Mouse (Mus musculus) midbrain, embryonic 12.5 days (tissue): ENCODE data around the gene Prim2. TPM values are rescaled to one million over a fixed set of nuclear protein-coding genes. Genes with fewer than 3 reads are reported as not detected.

Source experiments
- ATAC-seq: fragments of 200-750 bp; cut with Nextera tagmentation; 2 replicates; pipeline ENCODE4 v1.8.0; 2017; ENCODE audit warnings: low read depth, moderate TSS enrichment, moderate library complexity; ENCODE audit not compliant: low FRiP score
- H3K27ac ChIP-seq: fragments of 300-500 bp; sonication (generic); replicated peaks from 2 replicates; pipeline ENCODE4 v1.5.1; 2016; ENCODE audit warnings: mild to moderate bottlenecking
- H3K27me3 ChIP-seq: fragments of 300-500 bp; sonication (generic); 2 replicates; pipeline ENCODE4 v1.6.1; 2016; ENCODE audit warnings: mild to moderate bottlenecking
- H3K36me3 ChIP-seq: fragments of 300-500 bp; sonication (generic); 2 replicates; pipeline ENCODE4 v1.6.1; 2016
- H3K4me1 ChIP-seq: fragments of 300-500 bp; sonication (generic); 2 replicates; pipeline ENCODE4 v1.6.1; 2016
- H3K4me2 ChIP-seq: fragments of 300-500 bp; sonication (generic); replicated peaks from 2 replicates; pipeline ENCODE4 v1.6.1; 2016; ENCODE audit warnings: mild to moderate bottlenecking, moderate library complexity
- H3K4me3 ChIP-seq: fragments of 300-500 bp; sonication (generic); 2 replicates; pipeline ENCODE4 v1.5.1; 2016; ENCODE audit warnings: mild to moderate bottlenecking
- H3K9ac ChIP-seq: fragments of 300-500 bp; sonication (generic); replicated peaks from 2 replicates; pipeline ENCODE4 v1.6.1; 2016; ENCODE audit warnings: mild to moderate bottlenecking, moderate library complexity
- H3K9me3 ChIP-seq: fragments of 300-500 bp; sonication (generic); 2 replicates; pipeline ENCODE4 v1.6.1; 2016; ENCODE audit warnings: mild to moderate bottlenecking
- WGBS: fragments of 180-500 bp; shearing (Covaris S2); methylation state at CpG from one replicate; pipeline ENCODE4 v1.1.7; 2016; 5-methylcytosine and 5-hydroxymethylcytosine counted together
- polyA plus RNA-seq: library from polyadenylated mRNA; unstranded; fragments of >200 nt; fragmentation: Nextera tagmentation; extraction: Ambion mirVana; gene quantifications from 2 replicates; pipeline ENCODE4 v1.2.1, GENCODE M21; 2016

Prim2 gene
- polyA plus RNA-seq, 1 experiment from 2014 or later, result 40.3 TPM

GRCm38 (mm10) chr1:33496128-33496527 lies 173.5 kb downstream of the Prim2 start:
- Histone ChIP-seq H3K27ac (0 out of 2 replicates have a peak overlapping the region, but pooled peaks have one; percentile 60), H3K9me3 (no peaks in the 10 kb centered on the region), H3K36me3 (no peaks in the 10 kb centered on the region), H3K9ac (no peak overlapping the region), H3K4me1 (peaks cover 24% of the 10 kb centered on the region), H3K4me2 (no peak overlapping the region), H3K4me3 (no peak overlapping the region), H3K27me3 (no peaks in the 10 kb centered on the region)
- no peak for ATAC-seq
- WGBS, result 88% methylated on average over 4 of the region's 4 CpGs

- H3K27me3 ChIP-seq, result no peaks in the 10 kb centered on the region
- 30% methylated on average over 3 of the region's 3 CpGs for WGBS
- H3K4me1 ChIP-seq, result peaks cover 24% of the 10 kb centered on the region
- no peaks in the 10 kb centered on the region for H3K9me3 ChIP-seq
- no peak overlapping the region for H3K4me2 ChIP-seq
- H3K4me3 ChIP-seq, result no peak overlapping the region
- H3K27ac ChIP-seq, result peak overlapping the region; percentile 60
- no peak overlapping the region for H3K9ac ChIP-seq
- no peaks in the 10 kb centered on the region for H3K36me3 ChIP-seq
- ATAC-seq, result 0 out of 2 replicates have a peak, but pooled peaks have one; percentile 0
Observed at GRCm38 (mm10) chr1:33495586-33495985, 174.0 kb downstream of the Prim2 start.

DNA sequence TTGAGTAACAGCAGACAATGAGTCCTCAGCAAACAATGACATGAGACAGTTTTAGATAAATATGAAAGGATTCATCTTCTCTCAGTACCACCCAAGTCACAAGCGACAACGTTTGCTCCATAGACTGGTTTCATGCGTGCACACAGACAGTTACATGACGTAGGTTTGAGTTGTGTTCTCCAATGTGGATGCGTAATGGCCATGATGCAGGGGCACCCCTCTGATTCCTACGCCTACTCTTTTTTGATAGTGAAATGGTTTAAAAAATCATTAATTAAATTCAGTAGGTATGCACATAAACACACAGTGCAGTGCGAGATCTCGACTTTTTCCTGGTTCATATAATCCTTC lies 174.4 kb downstream of the Prim2 start:
- ATAC-seq, result peak; percentile 53
- H3K27me3 ChIP-seq, result no peaks in the 10 kb centered on the region
- H3K27ac ChIP-seq, result peak overlapping the region; percentile 60; the same call in 1 of the 2 replicates
- H3K4me3 ChIP-seq, result no peak overlapping the region
- no peaks in the 10 kb centered on the region for H3K9me3 ChIP-seq
- 65% methylated on average over 8 of the region's 8 CpGs for WGBS
- H3K4me1 ChIP-seq, result peaks cover 24% of the 10 kb centered on the region
- no peak overlapping the region for H3K9ac ChIP-seq
- no peaks in the 10 kb centered on the region for H3K36me3 ChIP-seq
- no peak overlapping the region for H3K4me2 ChIP-seq

DNA sequence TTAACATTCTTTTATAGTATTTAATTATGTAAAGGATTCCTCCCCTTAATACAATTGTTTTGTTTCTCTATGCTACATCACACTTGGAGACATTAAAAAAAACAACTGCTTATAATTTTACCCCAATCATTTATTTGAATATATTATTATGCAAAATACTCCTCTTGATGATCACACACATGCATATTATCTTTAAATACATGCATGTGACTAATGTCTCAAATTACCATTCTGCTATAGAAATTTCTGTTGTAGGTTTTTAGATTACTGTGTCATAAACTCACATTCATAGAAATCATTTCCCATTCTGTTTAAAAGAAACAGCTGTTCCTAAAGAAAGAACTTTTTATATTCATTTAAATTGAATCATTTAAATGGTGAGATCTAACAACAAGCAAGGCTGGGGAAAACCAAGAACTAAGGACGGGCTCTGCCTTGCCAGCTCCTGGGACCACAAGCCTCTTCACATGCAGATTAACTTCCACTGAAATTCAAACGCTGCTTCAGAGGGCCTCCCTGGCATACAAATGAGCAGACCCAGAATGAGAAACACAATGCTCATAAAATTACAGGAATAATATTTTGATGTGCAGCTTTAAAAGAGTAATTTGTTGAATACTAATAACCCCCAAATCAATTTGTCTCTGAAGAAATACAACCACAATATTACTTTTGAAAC lies 174.9 kb downstream of the Prim2 start:
- Histone ChIP-seq H3K4me1 (peaks cover 20% of the 10 kb centered on the region), H3K4me3 (no peak overlapping the region), H3K27me3 (no peaks in the 10 kb centered on the region), H3K27ac (peak overlapping the region; percentile 60; the same call in 1 of the 2 replicates), H3K9ac (no peak overlapping the region), H3K4me2 (no peak overlapping the region), H3K36me3 (no peaks in the 10 kb centered on the region), H3K9me3 (no peaks in the 10 kb centered on the region)
- ATAC-seq, result peak; percentile 88
- WGBS, result 13% methylated on average over 2 of the region's 2 CpGs

DNA sequence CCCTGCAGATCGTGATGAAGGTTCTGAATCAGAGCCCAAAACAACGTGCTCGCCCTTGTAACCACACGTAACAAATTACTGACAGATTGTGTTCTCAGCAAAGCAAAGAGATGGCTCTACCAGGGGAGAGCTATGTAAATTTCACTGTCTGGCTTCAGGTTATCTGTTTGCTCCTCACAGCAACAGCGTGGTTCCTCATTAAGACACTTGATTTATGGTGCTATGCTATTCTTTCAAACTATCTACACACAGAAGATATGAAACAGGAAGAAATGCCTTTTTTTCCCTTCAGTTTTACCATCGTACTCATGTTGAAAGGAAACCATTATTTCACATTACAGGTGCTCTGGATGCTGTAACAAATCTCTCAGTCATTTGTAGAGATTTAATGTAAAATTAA lies 179.4 kb downstream of the Prim2 start:
- no peak for ATAC-seq
- Histone ChIP-seq H3K9me3 (no peaks in the 10 kb centered on the region), H3K4me1 (peaks cover 9% of the 10 kb centered on the region), H3K27ac (no peak overlapping the region), H3K4me3 (no peak overlapping the region), H3K36me3 (no peaks in the 10 kb centered on the region), H3K27me3 (no peaks in the 10 kb centered on the region), H3K9ac (no peak overlapping the region), H3K4me2 (no peak overlapping the region)
- 79% methylated on average over 6 of the region's 6 CpGs for WGBS

GRCm38 (mm10) chr1:33488372-33488771 lies 181.2 kb downstream of the Prim2 start:
- Histone ChIP-seq H3K27me3 (no peaks in the 10 kb centered on the region), H3K4me1 (no peaks in the 10 kb centered on the region), H3K4me2 (no peak overlapping the region), H3K9me3 (no peaks in the 10 kb centered on the region), H3K4me3 (no peak overlapping the region), H3K9ac (no peak overlapping the region), H3K36me3 (no peaks in the 10 kb centered on the region), H3K27ac (no peak overlapping the region)
- 96% methylated on average over 5 of the region's 5 CpGs for WGBS
- no peak for ATAC-seq

DNA sequence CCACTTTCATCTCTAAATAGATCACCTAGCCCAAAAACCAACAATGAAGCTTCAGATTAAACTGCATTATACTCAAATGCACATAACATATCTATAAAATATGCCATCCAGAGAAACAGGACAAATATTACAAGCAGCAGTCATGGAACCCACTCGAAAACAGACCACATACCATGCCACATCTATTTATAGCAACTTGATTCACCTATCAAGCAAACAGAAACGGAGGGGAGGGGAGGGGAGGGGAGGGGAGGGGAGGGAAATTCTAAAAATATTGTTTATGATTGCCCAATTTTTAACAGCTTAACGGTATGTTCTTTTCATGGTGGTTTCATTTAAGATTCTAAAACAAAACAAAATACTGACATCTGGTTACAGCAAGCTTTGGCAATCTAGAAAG lies 185.8 kb downstream of the Prim2 start:
- H3K27me3 ChIP-seq, result no peaks in the 10 kb centered on the region
- no peak overlapping the region for H3K4me3 ChIP-seq
- no peaks in the 10 kb centered on the region for H3K9me3 ChIP-seq
- no peaks in the 10 kb centered on the region for H3K4me1 ChIP-seq
- H3K27ac ChIP-seq, result no peak overlapping the region
- 76% methylated on average over 3 of the region's 3 CpGs for WGBS
- no peak overlapping the region for H3K9ac ChIP-seq
- no peak overlapping the region for H3K4me2 ChIP-seq
- ATAC-seq, result no peak
- no peaks in the 10 kb centered on the region for H3K36me3 ChIP-seq

- ATAC-seq, result peak; percentile 41; the same call in 1 of the 2 replicates
- Histone ChIP-seq H3K36me3 (no peaks in the 10 kb centered on the region), H3K4me1 (no peaks in the 10 kb centered on the region), H3K9ac (no peak overlapping the region), H3K27ac (no peak overlapping the region), H3K4me2 (no peak overlapping the region), H3K27me3 (no peaks in the 10 kb centered on the region), H3K9me3 (no peaks in the 10 kb centered on the region), H3K4me3 (no peak overlapping the region)
- WGBS, result 87% methylated on average over 7 of the region's 7 CpGs
Observed at GRCm38 (mm10) chr1:33480382-33480781, 189.2 kb downstream of the Prim2 start.

GRCm38 (mm10) chr1:33471069-33471468 lies 198.5 kb downstream of the Prim2 start:
- H3K4me2 ChIP-seq, result no peak overlapping the region
- WGBS, result 91% methylated on average over 6 of the region's 6 CpGs
- H3K4me3 ChIP-seq, result no peak overlapping the region
- H3K36me3 ChIP-seq, result no peaks in the 10 kb centered on the region
- H3K9ac ChIP-seq, result no peak overlapping the region
- H3K9me3 ChIP-seq, result no peaks in the 10 kb centered on the region
- no peaks in the 10 kb centered on the region for H3K4me1 ChIP-seq
- H3K27me3 ChIP-seq, result no peaks in the 10 kb centered on the region
- no peak for ATAC-seq
- no peak overlapping the region for H3K27ac ChIP-seq

GRCm38 (mm10) chr1:33470222-33470621 lies 199.4 kb downstream of the Prim2 start:
- no peaks in the 10 kb centered on the region for H3K4me1 ChIP-seq
- H3K27ac ChIP-seq, result no peak overlapping the region
- ATAC-seq, result no peak
- H3K4me3 ChIP-seq, result no peak overlapping the region
- H3K36me3 ChIP-seq, result no peaks in the 10 kb centered on the region
- no peak overlapping the region for H3K9ac ChIP-seq
- no peaks in the 10 kb centered on the region for H3K9me3 ChIP-seq
- H3K27me3 ChIP-seq, result no peaks in the 10 kb centered on the region
- 94% methylated on average over 8 of the region's 8 CpGs for WGBS
- H3K4me2 ChIP-seq, result no peak overlapping the region

DNA sequence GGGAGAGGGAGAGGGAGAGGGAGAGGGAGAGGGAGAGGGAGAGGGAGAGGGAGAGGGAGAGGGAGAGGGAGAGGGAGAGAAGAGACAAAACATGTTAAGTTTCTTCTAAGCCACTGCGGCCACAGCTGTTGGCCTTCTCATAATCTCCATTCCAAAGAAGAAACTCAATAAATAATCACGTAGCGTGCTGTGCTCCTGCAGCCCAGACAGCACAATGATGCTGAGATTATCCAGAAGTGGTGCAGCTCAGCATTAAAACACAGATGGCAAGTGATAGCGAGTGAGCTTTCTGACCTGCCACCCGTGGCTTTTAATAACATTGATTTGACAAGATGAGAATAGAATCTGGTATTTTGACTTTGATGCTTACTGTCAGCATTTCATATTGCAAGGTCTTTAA lies 205.4 kb downstream of the Prim2 start:
- Histone ChIP-seq H3K27ac (no peak overlapping the region), H3K9ac (no peak overlapping the region), H3K4me1 (no peaks in the 10 kb centered on the region), H3K36me3 (no peaks in the 10 kb centered on the region; the same call in 1 of the 2 replicates), H3K9me3 (no peaks in the 10 kb centered on the region), H3K27me3 (no peaks in the 10 kb centered on the region), H3K4me2 (no peak overlapping the region), H3K4me3 (no peak overlapping the region)
- WGBS, result 32% methylated on average over 5 of the region's 5 CpGs
- peak; percentile 47; the same call in 1 of the 2 replicates for ATAC-seq

DNA sequence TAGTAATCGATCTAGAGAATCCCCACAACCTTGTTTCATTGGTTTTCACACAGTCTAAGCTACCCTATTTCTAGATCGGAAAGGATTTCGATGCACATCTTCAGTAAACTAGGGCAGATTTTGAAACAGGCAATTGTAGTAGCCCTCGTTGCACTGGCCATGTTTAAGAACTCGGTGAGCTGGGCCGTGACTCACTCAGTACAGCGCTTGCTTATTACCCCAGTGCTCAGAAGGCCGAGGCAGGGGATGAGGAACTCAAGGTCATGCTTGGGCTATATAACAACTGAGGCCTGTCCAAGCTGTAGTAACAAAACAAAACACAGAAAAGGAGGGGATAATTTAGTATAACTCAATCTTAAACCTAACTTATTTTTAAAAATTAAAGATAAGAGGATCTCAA lies 208.9 kb downstream of the Prim2 start:
- H3K9ac ChIP-seq, result no peak overlapping the region
- no peak overlapping the region for H3K4me2 ChIP-seq
- WGBS, result 87% methylated on average over 8 of the region's 8 CpGs
- H3K27me3 ChIP-seq, result no peaks in the 10 kb centered on the region
- H3K27ac ChIP-seq, result no peak overlapping the region
- no peaks in the 10 kb centered on the region for H3K9me3 ChIP-seq
- no peak for ATAC-seq
- H3K4me3 ChIP-seq, result no peak overlapping the region
- H3K4me1 ChIP-seq, result no peaks in the 10 kb centered on the region
- H3K36me3 ChIP-seq, result no peaks in the 10 kb centered on the region; the same call in 1 of the 2 replicates

GRCm38 (mm10) chr1:33460262-33460661 lies 209.3 kb downstream of the Prim2 start:
- H3K9ac ChIP-seq, result no peak overlapping the region
- H3K4me1 ChIP-seq, result no peaks in the 10 kb centered on the region
- no peaks in the 10 kb centered on the region for H3K9me3 ChIP-seq
- peaks cover under 1% of the 10 kb centered on the region for H3K36me3 ChIP-seq
- no peak overlapping the region for H3K4me2 ChIP-seq
- no peak overlapping the region for H3K27ac ChIP-seq
- no peak for ATAC-seq
- no peak overlapping the region for H3K4me3 ChIP-seq
- 79% methylated on average over 3 of the region's 3 CpGs for WGBS
- no peaks in the 10 kb centered on the region for H3K27me3 ChIP-seq
